Mouse (Mus musculus) ES-CJ7 (cell line): ENCODE measurements around the gene Tnni2.

Source experiments
- DNase-seq: peaks from one replicate; pipeline ENCODE4 v3.0.0; 2011; ENCODE audit warnings: low read depth, low spot score

The Tnni2 gene

GRCm38 (mm10) chr7:142430160-142430678 lies 11.4 kb upstream of the Tnni2 start:
- DNase-seq: no peak

GRCm38 (mm10) chr7:142431106-142431505 lies 10.5 kb upstream of the Tnni2 start:
- DNase-seq: no peak

DNA sequence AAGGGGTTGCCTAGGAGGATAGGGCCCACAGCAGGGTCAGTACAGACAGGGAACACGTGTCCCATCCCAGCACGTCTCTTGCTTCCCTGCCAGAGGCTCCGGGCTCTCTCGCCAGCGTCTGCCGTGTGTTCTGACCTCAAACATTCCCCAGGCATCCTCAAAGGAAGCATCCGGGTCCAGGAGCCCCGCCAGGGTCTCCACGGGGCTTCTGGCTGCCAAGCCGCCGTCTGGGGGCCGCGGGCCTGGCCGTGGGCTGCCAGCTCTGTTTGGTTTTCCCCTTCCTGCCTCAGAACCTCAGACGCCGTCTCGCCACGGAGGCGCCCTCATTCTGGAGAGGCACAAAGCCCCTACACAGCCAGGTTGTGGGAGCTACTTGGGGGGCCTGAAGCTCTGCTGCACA lies 8.0 kb upstream of the Tnni2 start:
- no peak for DNase-seq

DNA sequence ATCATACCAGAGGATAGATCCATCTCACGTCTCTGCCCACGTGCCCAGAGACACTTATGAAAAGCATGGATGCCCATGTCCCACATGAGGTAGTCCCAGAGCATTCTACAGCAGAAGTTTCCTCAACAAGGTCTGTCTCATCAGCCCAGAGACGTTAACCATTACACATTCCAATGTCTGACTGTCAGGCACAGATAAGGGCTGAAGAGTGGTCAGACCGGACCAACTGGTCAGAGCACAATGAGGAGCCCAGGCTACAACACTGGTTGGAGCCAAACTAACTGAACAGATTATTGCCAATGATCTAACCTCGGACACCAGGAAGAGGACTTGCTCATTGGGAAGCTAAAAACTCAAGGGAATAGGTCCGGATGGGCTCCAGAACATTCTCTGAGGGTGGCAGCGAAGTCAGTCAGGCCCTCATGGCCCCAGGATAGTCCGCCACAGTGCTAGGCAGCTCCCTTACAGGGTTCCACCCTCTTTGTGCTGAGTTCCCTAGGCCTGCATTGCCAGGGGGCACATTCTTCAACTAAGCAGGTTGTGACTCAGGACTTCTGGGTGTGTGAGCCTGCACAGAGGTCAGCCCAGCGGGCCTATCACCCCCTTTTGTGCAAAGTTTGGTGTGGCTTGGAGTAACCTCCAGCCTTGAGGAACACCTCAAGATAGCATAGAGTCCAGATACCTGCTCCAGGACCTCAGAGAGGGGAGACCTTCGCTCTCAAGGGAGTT lies 7.3 kb upstream of the Tnni2 start, which contains the start of gene Syt8:
Syt8 (plus strand) TSS at position 714 of the 729 bp plus-strand sequence.
- no peak for DNase-seq

GRCm38 (mm10) chr7:142435524-142435923 lies 6.1 kb upstream of the Tnni2 start:
- DNase-seq: peak; percentile 69

- DNase-seq: peak; percentile 16
Observed at GRCm38 (mm10) chr7:142437324-142437723, 4.3 kb upstream of the Tnni2 start.

GRCm38 (mm10) chr7:142439966-142440365 lies 1.6 kb upstream of the Tnni2 start:
- no peak for DNase-seq

GRCm38 (mm10) chr7:142440657-142441114 lies 922 bp upstream of the Tnni2 start:
- DNase-seq: peak; percentile 60

DNA sequence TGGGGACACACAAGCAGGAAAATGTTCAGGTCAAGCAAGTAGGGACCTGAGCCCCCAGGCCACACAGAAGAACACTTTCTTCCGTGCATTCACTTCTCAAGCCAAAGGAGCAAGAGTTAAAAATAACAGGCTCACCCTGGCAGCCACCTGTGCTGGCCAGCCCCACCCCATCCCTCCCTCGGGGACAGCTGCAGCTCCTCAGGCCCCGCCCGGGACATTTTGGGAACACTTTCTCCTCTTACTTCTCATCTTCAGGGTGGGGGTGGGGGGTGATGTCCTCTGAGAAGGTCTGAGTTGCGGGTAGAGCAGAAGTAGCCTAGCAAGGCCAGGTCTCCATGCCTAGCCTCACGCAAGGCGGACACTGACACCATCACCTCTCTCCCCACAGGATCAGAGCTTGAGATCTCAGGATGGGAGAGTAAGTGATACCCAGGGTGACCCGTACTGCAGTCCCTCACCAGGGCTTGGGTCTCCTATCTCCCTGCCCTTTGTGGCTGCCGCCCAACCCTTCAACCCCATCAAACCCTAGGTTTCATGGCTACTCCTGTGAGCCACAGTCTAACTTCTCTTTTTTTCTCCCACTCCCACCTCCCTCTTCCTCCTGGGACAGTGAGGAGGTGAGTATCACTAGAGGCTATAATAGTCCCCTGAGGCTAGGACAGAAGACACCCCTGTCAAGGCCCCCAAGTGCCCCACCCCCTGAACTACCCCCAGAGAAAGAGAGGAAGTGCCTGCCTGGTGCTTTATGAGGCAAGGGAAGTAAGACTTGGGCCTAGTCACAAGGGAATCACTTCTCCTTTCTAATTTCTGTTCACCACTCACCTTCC lies 686 bp downstream of the Tnni2 start:
- no peak for DNase-seq

GRCm38 (mm10) chr7:142442908-142443420 lies 1.4 kb downstream of the Tnni2 start:
- no peak for DNase-seq

DNA sequence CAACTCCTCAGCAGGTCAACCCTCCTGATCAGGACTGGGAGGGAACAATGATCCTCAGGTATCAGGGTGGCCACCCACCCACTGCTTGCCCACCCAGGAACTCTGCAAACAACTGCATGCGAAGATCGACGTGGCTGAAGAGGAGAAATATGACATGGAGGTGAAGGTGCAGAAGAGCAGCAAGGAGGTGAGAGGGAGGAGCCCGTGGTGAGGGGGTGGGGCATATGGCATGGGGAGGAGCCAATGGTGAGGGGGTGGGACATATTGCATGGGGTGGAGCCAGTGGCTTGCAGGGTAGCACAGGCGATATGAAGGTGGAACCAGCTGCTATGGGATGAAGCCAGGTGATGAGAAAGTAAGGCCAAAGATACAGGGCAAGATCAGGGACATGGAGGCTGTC lies 1.9 kb downstream of the Tnni2 start:
- DNase-seq: no peak

GRCm38 (mm10) chr7:142444171-142444570 lies 2.6 kb downstream of the Tnni2 start:
- no peak for DNase-seq

GRCm38 (mm10) chr7:142445324-142445723 lies 3.7 kb downstream of the Tnni2 start:
- DNase-seq: no peak

DNA sequence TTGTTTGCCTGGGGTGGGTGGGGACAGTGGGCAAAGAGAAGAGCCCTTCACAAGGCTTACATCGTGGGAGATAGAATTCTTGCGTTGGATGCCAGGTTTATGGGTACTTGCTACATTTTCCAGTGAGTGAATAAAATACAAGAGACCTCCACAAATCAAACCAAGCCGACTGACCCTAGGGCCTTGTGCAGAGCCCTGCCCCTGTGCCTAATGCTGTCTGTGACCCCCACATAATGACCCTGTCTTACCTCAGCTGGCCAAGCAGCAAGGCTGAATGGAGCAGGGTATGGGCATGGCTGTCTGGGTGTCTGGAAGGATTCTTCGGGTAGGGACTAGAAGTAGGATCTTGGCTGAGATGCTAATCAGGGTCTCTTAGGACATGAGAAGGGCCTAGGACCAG lies 4.7 kb downstream of the Tnni2 start:
- no peak for DNase-seq

DNA sequence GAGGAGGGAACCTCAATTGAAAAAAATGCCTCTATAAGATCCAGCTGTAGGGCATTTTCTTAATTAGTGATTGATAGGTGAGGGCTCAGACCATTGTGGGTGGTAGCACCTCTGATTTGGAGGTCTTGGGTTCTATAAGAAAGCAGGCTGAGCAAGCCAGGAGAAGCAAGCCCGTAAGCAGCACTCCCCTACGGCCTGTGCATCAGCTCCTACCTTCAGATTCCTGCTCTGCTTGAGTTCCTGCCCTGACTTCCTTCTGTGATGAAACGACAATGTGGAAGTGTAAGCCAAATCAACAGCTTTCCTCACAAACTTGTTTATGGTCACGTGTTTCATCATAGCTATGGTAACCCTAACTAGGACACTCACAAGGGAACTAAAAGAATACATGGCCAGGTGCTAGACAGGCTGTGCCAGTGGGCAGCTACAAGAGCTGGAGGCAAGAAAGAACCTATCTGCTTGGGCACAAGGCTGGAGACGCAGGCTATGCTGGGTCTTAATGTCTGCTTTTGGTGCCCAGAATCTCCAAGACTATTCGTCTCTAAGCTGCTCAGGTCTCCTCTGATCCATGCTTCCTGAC lies 7.5 kb downstream of the Tnni2 start:
- DNase-seq: no peak

DNA sequence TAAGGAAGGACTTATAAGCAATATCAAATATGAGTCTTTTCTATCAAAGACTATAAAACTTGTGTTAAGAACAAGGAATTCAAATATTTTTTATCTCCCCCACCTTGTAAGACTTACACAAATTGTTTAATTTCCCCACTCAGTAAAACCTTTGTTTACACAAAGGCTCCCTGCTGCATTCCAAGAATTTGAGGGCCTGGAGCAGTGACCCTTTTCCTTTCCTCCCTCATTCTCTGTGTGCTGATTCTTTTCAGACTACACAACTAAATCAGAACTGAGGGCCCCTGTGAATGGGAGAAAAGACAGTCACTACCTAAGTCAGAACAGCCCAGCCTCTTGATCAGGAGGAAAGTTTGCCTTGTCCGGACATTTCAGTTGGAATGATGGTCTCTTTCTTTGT lies 13.1 kb downstream of the Tnni2 start:
- no peak for DNase-seq

DNA sequence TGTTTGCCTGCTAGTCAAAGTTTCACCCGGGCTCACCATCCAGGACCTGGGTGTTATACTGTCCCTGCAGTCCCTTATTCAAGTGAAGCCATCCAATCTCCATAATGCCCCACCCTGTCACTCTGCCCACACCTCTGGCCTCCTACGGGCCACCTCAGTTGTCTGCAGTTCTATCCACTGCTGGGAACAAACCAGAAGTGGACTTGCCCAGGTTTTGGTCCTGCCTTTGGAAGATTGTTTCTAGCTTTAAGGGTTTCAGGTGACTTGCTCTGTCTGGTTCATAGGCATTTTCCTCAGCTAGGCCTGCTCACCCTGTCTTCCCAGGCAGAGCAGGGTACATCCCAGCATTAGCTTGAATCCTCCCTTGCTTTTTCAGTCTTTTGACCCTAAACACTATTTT lies 13.6 kb downstream of the Tnni2 start:
- no peak for DNase-seq

- no peak for DNase-seq
Observed at GRCm38 (mm10) chr7:142456806-142457205, 15.2 kb downstream of the Tnni2 start.

DNA sequence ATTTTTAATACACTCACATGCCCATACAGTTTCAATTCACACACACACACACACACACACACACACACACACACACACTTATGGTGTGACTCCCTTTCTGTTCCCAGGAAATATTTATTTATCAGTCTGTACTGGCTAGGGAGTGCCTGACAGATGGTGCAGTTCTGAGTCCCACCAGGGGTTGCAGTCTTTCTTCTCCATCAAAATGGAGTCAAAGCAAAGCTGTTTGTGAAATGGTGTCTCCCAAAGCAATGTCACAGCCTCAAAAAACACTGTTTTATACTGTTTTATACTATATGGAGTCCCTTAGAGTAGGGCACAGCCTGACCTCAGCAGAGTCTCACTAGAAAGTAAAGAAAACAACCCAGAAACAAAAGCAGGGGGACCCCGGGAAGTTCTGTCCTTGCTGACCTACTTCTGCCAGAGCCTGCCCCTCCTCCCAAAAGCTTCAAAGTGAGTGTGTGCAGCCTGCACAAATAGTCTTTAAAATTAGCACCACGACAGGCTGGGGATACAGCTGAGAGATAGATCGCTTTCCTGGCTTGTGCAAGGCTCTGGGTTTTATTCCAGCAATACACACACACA lies 15.7 kb downstream of the Tnni2 start:
- DNase-seq: no peak

GRCm38 (mm10) chr7:142458026-142458425 lies 16.4 kb downstream of the Tnni2 start:
- DNase-seq: no peak

DNA sequence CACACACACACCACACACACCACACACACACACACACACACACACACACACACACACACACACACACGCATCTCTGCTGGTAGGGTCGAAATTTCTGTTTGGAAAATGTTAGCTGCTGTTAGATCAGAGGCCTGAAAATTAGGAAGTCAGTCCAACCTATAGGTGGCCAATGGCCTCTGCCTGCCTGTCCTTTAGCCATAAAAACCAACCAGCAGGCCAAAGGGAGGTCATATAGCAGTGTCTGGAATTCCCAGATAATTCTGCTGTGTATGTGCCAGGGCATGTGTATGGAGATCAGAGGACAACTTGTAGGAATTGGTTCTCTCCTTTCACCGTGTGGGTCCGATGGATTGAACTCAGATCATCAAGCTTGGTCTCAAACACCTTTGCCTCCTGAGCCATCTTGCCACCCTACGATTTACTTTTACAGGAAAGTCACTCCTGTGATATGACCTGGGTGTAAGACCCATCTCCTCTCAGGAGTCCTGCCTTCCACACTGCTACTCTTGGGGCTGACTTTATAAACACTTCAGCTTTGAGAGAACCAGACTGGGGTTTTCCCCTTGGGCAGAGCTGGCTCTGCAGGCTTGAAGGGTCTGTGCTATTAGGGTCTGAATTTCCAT lies 17.2 kb downstream of the Tnni2 start:
- DNase-seq: no peak
